Mouse (Mus musculus): Measurements from ENCODE around the gene Gan. TPM values are rescaled to one million over a fixed set of nuclear protein-coding genes. Genes with fewer than 3 reads are reported as not detected.

Gan gene
- polyA plus RNA-seq, 1 experiment from 2014 or later = 1.3 TPM

GRCm38 (mm10) chr8:117263442-117263841, 105.5 kb downstream of the Gan start:
- DNase-seq (peak; percentile 51), ATAC-seq (ENCODE audit: low read depth) (peak; percentile 72)
- peak overlapping the region; percentile 96 for H3K4me2 ChIP-seq
- no peak overlapping the region for H3K4me3 ChIP-seq (replicated peaks)
- H3K27ac ChIP-seq = peak overlapping the region; percentile 76
- H3K9me3 ChIP-seq (replicated peaks) = no peaks in the 10 kb centered on the region
- WGBS (ENCODE audit: insufficient replicate concordance) = 18% methylated on average over 6 of the region's 6 CpGs
- H3K4me1 ChIP-seq (replicated peaks) = peaks cover 95% of the 10 kb centered on the region
- H3K27me3 ChIP-seq = no peaks in the 10 kb centered on the region
- H3K36me3 ChIP-seq = no peaks in the 10 kb centered on the region; the same call in 1 of the 2 replicates
- H3K9ac ChIP-seq = peak overlapping the region; percentile 49; the same call in 1 of the 2 replicates

- no peak overlapping the region for H3K27ac ChIP-seq
- no peaks in the 10 kb centered on the region for H3K9me3 ChIP-seq (replicated peaks)
- peaks cover 84% of the 10 kb centered on the region for H3K4me1 ChIP-seq (replicated peaks)
- WGBS (ENCODE audit: insufficient replicate concordance) = 75% methylated on average over 5 of the region's 5 CpGs
- peaks cover 2% of the 10 kb centered on the region; the same call in 1 of the 2 replicates for H3K36me3 ChIP-seq
- H3K9ac ChIP-seq = no peak overlapping the region
- no peak overlapping the region for H3K4me2 ChIP-seq
- H3K27me3 ChIP-seq = no peaks in the 10 kb centered on the region
- ATAC-seq (ENCODE audit: low read depth) (no peak), DNase-seq (no peak)
- no peak overlapping the region for H3K4me3 ChIP-seq (replicated peaks)
Observed at GRCm38 (mm10) chr8:117265079-117265478, 107.1 kb downstream of the Gan start.

Other genes starting within 250 kb of the Gan start
- gene Cmc2, start 236.7 kb upstream of the Gan start, polyA plus RNA-seq (2015; fragmentation: Nextera tagmentation; extraction: Ambion mirVana) = 89.0 and 93.9 TPM in 2 replicates
- gene Cenpn, start 236.4 kb upstream of the Gan start, polyA plus RNA-seq (2015; fragmentation: Nextera tagmentation; extraction: Ambion mirVana) = 33.2 and 36.2 TPM in 2 replicates
- gene Atmin, start 214.7 kb upstream of the Gan start, polyA plus RNA-seq (2015; fragmentation: Nextera tagmentation; extraction: Ambion mirVana) = 4.6 and 5.2 TPM in 2 replicates
- 0.44 and 0.53 TPM in 2 replicates for gene 1700030J22Rik, start 179.2 kb upstream of the Gan start, polyA plus RNA-seq (2015; fragmentation: Nextera tagmentation; extraction: Ambion mirVana)
- gene Gcsh, start 164.6 kb upstream of the Gan start, polyA plus RNA-seq (2015; fragmentation: Nextera tagmentation; extraction: Ambion mirVana) = 90.2 and 91.0 TPM in 2 replicates
- 0.03 TPM in 1 of 2 replicates, not detected in the other for gene Pkd1l2, start 75.7 kb upstream of the Gan start, polyA plus RNA-seq (2015; fragmentation: Nextera tagmentation; extraction: Ambion mirVana)
- gene Bco1, start 62.3 kb upstream of the Gan start, polyA plus RNA-seq (2015; fragmentation: Nextera tagmentation; extraction: Ambion mirVana) = 8.1 and 9.2 TPM in 2 replicates
- gene Cmip, start 98.9 kb downstream of the Gan start, polyA plus RNA-seq (2015; fragmentation: Nextera tagmentation; extraction: Ambion mirVana) = 5.8 and 6.7 TPM in 2 replicates

Measured in liver, embryonic 13.5 days (tissue).